Mouse (Mus musculus) ES-Bruce4 (cell line): ENCODE results near the gene Otulinl. TPM values are rescaled to one million over a fixed set of nuclear protein-coding genes. Genes with fewer than 3 reads are reported as not detected.
A peak's percentile ranks its signal among the peaks of the same experiment; 100 is the strongest.

Experiments
- H3K27ac ChIP-seq: 2 replicates; pipeline ENCODE4 v1.5.1; 2012; ENCODE audit warnings: low read length, inconsistent platforms; ENCODE audit not compliant: insufficient read depth
- H3K27me3 ChIP-seq: 2 replicates; pipeline ENCODE4 v1.6.1; 2012; ENCODE audit warnings: mild to moderate bottlenecking, low read length, inconsistent platforms; ENCODE audit not compliant: control insufficient read depth, poor library complexity, insufficient read depth, severe bottlenecking
- H3K36me3 ChIP-seq: 2 replicates; pipeline ENCODE4 v1.6.1; 2012; ENCODE audit warnings: inconsistent platforms, mild to moderate bottlenecking, low read length, moderate library complexity; ENCODE audit not compliant: control insufficient read depth, poor library complexity, insufficient read depth, severe bottlenecking
- H3K4me1 ChIP-seq: one replicate; pipeline ENCODE4 v1.8.1; 2011; ENCODE audit warnings: low read length; ENCODE audit not compliant: control insufficient read depth, insufficient read depth
- H3K4me3 ChIP-seq: 2 replicates; pipeline ENCODE4 v1.5.1; 2011; ENCODE audit warnings: low read depth, mild to moderate bottlenecking, low read length
- H3K9ac ChIP-seq: 2 replicates; pipeline ENCODE4 v1.6.1; 2012; ENCODE audit warnings: low read depth, mild to moderate bottlenecking, inconsistent platforms; ENCODE audit not compliant: poor library complexity, severe bottlenecking
- H3K9me3 ChIP-seq: replicated peaks from 2 replicates; pipeline ENCODE4 v1.6.1; 2012; ENCODE audit warnings: mild to moderate bottlenecking, low read length, inconsistent platforms; ENCODE audit not compliant: control insufficient read depth, poor library complexity, insufficient read depth, severe bottlenecking
- CTCF ChIP-seq: IDR thresholded peaks from one replicate; pipeline ENCODE4 v1.8.1; 2011; ENCODE audit warnings: low read depth, low read length
- EP300 ChIP-seq: IDR thresholded peaks from 2 replicates; pipeline ENCODE4 v1.6.1; 2011; ENCODE audit warnings: low read depth, low read length; ENCODE audit not compliant: insufficient read depth
- POLR2A ChIP-seq: IDR thresholded peaks from one replicate; pipeline ENCODE4 v1.8.1; 2011; ENCODE audit warnings: low read length; ENCODE audit not compliant: insufficient read depth
- polyA plus RNA-seq: library from polyadenylated mRNA; stranded (reverse); fragments of >200 nt; gene quantifications from 2 replicates; pipeline ENCODE4 v1.2.4, GENCODE M21; 2011; ENCODE audit warnings: low read depth; ENCODE audit not compliant: missing spikeins, insufficient read depth, insufficient read length

Otulinl gene
- polyA plus RNA-seq, 1 experiment, result 0.87 TPM

DNA sequence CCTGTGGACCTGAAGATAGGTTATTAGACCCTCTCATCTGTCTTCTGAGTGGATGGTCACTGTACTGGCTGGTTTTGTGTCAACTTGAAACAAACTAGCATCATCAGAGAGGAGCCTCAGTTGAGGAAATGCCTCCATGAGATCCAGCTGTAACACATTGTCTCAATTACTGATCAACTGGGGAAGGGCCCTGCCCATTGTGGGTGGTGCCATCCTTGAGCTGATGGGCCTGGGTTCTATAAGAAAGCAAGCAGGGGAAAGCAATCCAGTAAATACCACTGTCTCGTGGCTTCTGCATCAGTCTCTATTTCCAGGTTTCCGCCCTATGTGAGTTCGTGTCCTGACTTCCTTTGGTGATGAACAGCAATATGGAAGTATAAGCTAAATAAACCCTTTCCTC lies 36.1 kb downstream of the Otulinl start:
- Histone ChIP-seq H3K9ac (no peak overlapping the region), H3K4me1 (no peaks in the 10 kb centered on the region), H3K36me3 (no peaks in the 10 kb centered on the region), H3K27me3 (no peaks in the 10 kb centered on the region), H3K4me3 (no peak overlapping the region), H3K27ac (no peak overlapping the region), H3K9me3 (no peaks in the 10 kb centered on the region)
- TF ChIP-seq POLR2A (no peak), CTCF (no peak), EP300 (no peak)

- no peaks in the 10 kb centered on the region for H3K9me3 ChIP-seq
- no peak for TF ChIP-seq EP300
- peak; percentile 40 for TF ChIP-seq CTCF
- TF ChIP-seq POLR2A, result no peak
- H3K36me3 ChIP-seq, result no peaks in the 10 kb centered on the region
- H3K4me1 ChIP-seq, result no peaks in the 10 kb centered on the region
- H3K9ac ChIP-seq, result no peak overlapping the region
- no peaks in the 10 kb centered on the region for H3K27me3 ChIP-seq
- H3K4me3 ChIP-seq, result no peak overlapping the region
- H3K27ac ChIP-seq, result no peak overlapping the region
Observed at GRCm38 (mm10) chr15:27642895-27643294, 38.5 kb downstream of the Otulinl start.

DNA sequence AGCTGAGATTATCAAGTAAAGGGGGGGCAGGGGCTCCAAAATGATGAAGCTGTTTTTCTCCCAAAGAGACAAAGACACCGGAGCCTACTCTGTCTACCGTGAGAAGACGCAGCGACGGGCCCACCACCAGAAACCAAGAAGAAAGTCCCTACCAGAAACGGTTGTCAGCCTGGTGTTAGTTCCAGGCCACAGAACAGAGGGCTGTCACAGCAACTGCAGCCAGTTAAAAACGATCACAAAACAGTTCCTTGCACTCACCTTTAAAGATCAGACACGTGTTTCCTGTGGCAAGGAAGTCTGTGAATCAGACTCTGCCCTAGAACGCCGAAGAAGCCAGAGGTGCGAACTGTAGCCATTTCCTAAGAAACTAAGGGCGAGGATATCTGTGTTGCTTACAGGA lies 40.2 kb downstream of the Otulinl start:
- no peak overlapping the region for H3K4me3 ChIP-seq
- H3K9me3 ChIP-seq, result no peaks in the 10 kb centered on the region
- no peaks in the 10 kb centered on the region for H3K4me1 ChIP-seq
- no peak overlapping the region for H3K27ac ChIP-seq
- TF ChIP-seq CTCF (no peak), EP300 (no peak), POLR2A (no peak)
- no peak overlapping the region for H3K9ac ChIP-seq
- H3K36me3 ChIP-seq, result no peaks in the 10 kb centered on the region
- no peaks in the 10 kb centered on the region for H3K27me3 ChIP-seq

DNA sequence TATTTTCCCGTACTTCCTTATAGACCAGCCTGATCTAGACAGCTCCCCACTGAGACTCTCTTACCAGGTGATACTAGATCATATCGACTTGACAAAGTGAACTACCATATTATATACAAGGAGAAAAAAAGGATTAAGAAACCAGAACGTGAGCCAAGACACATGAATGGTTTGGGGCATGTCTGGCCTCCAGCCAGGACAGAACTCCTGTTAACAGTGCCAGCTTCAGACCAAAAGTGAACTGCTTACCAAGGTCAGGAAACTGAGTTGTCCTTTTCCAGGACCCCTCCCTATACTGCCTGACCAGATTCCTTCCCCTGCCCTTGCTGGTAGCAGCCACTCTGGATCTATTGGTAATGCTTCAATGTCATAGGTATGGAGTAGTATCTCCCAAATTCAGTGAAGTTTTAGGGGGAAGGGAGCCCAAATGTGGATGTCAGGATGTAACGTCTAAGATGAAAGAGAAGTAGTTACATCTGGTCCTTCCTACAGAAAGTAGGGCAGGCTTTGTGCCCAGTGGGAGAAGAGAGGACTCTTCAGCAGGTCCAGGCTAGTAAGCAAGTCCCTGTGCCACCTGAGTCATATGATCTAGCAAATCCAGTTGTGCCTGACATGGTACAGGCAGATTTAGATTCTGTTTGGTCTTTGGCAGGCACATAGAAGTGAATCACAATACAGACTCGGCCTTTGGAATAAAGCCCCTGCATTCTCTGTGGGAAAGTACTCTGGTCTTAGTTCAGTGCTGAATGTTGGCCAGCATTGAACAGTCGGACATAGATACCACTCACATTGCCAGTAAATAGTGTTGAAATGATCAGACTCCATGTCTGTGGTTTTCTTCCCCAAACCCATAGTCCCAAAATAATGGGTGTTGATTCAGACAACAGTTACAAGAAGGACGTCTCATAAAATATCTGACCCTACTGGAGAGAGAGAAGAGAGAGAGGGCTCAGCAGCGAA lies 47.2 kb downstream of the Otulinl start:
- no peaks in the 10 kb centered on the region for H3K9me3 ChIP-seq
- H3K4me3 ChIP-seq, result no peak overlapping the region
- H3K27ac ChIP-seq, result no peak overlapping the region
- TF ChIP-seq POLR2A, result no peak
- no peak for TF ChIP-seq EP300
- no peak for TF ChIP-seq CTCF
- H3K4me1 ChIP-seq, result no peaks in the 10 kb centered on the region
- no peaks in the 10 kb centered on the region for H3K36me3 ChIP-seq
- no peaks in the 10 kb centered on the region for H3K27me3 ChIP-seq
- H3K9ac ChIP-seq, result no peak overlapping the region

- no peaks in the 10 kb centered on the region for H3K9me3 ChIP-seq
- peak within 1 kb of the TSS; percentile 81 for H3K9ac ChIP-seq
- H3K27ac ChIP-seq, result peak within 1 kb of the TSS; percentile 16; the same call in 1 of the 2 replicates
- H3K4me3 ChIP-seq, result peak within 1 kb of the TSS; percentile 83
- H3K36me3 ChIP-seq, result no peaks in the 10 kb centered on the region; the same call in 1 of the 2 replicates
- TF ChIP-seq POLR2A (peak; percentile 92), EP300 (peak; percentile 50; the same call in 1 of the 2 replicates), CTCF (no peak)
- no peaks in the 10 kb centered on the region for H3K27me3 ChIP-seq
- H3K4me1 ChIP-seq, result no peaks in the 10 kb centered on the region
Observed at GRCm38 (mm10) chr15:27630601-27631383, 50.6 kb downstream of the Otulinl start, which contains the start of gene Otulin. Gene Otulin, minus strand, starts transcription at chr15:27630693.
